Mouse (Mus musculus) lung, embryonic 14.5 days (tissue): ENCODE results near the gene Rmnd5b. TPM values are rescaled to one million over a fixed set of nuclear protein-coding genes. Genes with fewer than 3 reads are reported as not detected.
A peak's percentile ranks its signal among the peaks of the same experiment; 100 is the strongest.
"Not testable (repeated sequence)": the region's sequence is repeated elsewhere in the genome, so short reads cannot be mapped to it uniquely, and the experiment has no call there.

Experiments
- ATAC-seq: fragments of 200-750 bp; cut with Nextera tagmentation; 2 replicates; pipeline ENCODE4 v1.8.0; 2017; ENCODE audit warnings: mild to moderate bottlenecking, moderate TSS enrichment, moderate library complexity; ENCODE audit not compliant: insufficient read depth
- DNase-seq: peaks from one replicate; pipeline ENCODE4 v3.0.0-alpha.2; 2015
- H3K27ac ChIP-seq: fragments of 300-500 bp; sonication (generic); 2 replicates; pipeline ENCODE4 v1.5.1; 2014; ENCODE audit warnings: low read depth, mild to moderate bottlenecking, moderate library complexity
- H3K27me3 ChIP-seq: fragments of 300-500 bp; sonication (generic); 2 replicates; pipeline ENCODE4 v1.6.1; 2014; ENCODE audit warnings: low read length, control low read depth; ENCODE audit not compliant: insufficient read depth
- H3K36me3 ChIP-seq: fragments of 300-500 bp; sonication (generic); 2 replicates; pipeline ENCODE4 v1.6.1; 2014; ENCODE audit warnings: control low read depth; ENCODE audit not compliant: insufficient read depth
- H3K4me1 ChIP-seq: fragments of 300-500 bp; sonication (generic); 2 replicates; pipeline ENCODE4 v1.6.1; 2014; ENCODE audit warnings: antibody characterized with exemption, control low read depth; ENCODE audit not compliant: insufficient read depth
- H3K4me2 ChIP-seq: fragments of 300-500 bp; sonication (generic); 2 replicates; pipeline ENCODE4 v1.6.1; 2014; ENCODE audit warnings: mild to moderate bottlenecking
- H3K4me3 ChIP-seq: fragments of 300-500 bp; sonication (generic); 2 replicates; pipeline ENCODE4 v1.5.1; 2014; ENCODE audit warnings: low read depth, low read length
- H3K9ac ChIP-seq: fragments of 300-500 bp; sonication (generic); 2 replicates; pipeline ENCODE4 v1.6.1; 2014
- H3K9me3 ChIP-seq: fragments of 300-500 bp; sonication (generic); 2 replicates; pipeline ENCODE4 v1.6.1; 2016; ENCODE audit warnings: low read depth, low read length, control low read depth
- CTCF ChIP-seq: IDR thresholded peaks from 2 replicates; pipeline ENCODE4 v1.5.1; 2016; ENCODE audit warnings: antibody characterized with exemption, low read depth
- WGBS: fragments of 180-500 bp; shearing (Covaris S2); extraction: QIAGEN DNeasy Blood & Tissue Kit; methylation state at CpG from one replicate; pipeline ENCODE4 v1.1.7; 2014; 5-methylcytosine and 5-hydroxymethylcytosine counted together
- polyA plus RNA-seq: library from polyadenylated mRNA; unstranded; fragments of >200 nt; fragmentation: Nextera tagmentation; extraction: Ambion mirVana; gene quantifications from 2 replicates; pipeline ENCODE4 v1.2.1, GENCODE M21; 2014

Gene Rmnd5b
- polyA plus RNA-seq, 1 experiment from 2014 or later = 43.6 TPM

- WGBS = 73% methylated on average over 5 of the region's 5 CpGs
- DNase-seq (no peak), ATAC-seq (no peak)
- TF ChIP-seq CTCF = no peak
- no peak overlapping the region for H3K27ac ChIP-seq
- H3K4me2 ChIP-seq = no peak overlapping the region
- H3K4me1 ChIP-seq = peaks cover 8% of the 10 kb centered on the region; the same call in 1 of the 2 replicates
- H3K36me3 ChIP-seq = peaks cover 62% of the 10 kb centered on the region
- H3K9ac ChIP-seq = no peak overlapping the region
- H3K9me3 ChIP-seq = no peaks in the 10 kb centered on the region
- no peak overlapping the region for H3K4me3 ChIP-seq
- no peaks in the 10 kb centered on the region for H3K27me3 ChIP-seq
Observed at GRCm38 (mm10) chr11:51625187-51625820, 10.4 kb downstream of the Rmnd5b start.

GRCm38 (mm10) chr11:51622971-51623491 is 12.7 kb downstream of the Rmnd5b start:
- Histone ChIP-seq H3K9me3 (no peaks in the 10 kb centered on the region), H3K4me1 (peaks cover 8% of the 10 kb centered on the region; the same call in 1 of the 2 replicates), H3K36me3 (peaks cover 54% of the 10 kb centered on the region), H3K27ac (no peak overlapping the region), H3K9ac (no peak overlapping the region), H3K4me2 (no peak overlapping the region), H3K27me3 (no peaks in the 10 kb centered on the region), H3K4me3 (no peak overlapping the region)
- ATAC-seq (no peak), DNase-seq (no peak)
- 84% methylated on average over 7 of the region's 7 CpGs for WGBS
- no peak for TF ChIP-seq CTCF

- DNase-seq (no peak), ATAC-seq (no peak)
- Histone ChIP-seq H3K4me1 (peaks cover 8% of the 10 kb centered on the region; the same call in 1 of the 2 replicates), H3K4me2 (no peak overlapping the region), H3K27ac (no peak overlapping the region), H3K4me3 (no peak overlapping the region), H3K9ac (no peak overlapping the region), H3K36me3 (peaks cover 44% of the 10 kb centered on the region), H3K9me3 (no peaks in the 10 kb centered on the region), H3K27me3 (no peaks in the 10 kb centered on the region)
- WGBS = 92% methylated on average over 2 of the region's 2 CpGs
- TF ChIP-seq CTCF = no peak
Observed at GRCm38 (mm10) chr11:51621776-51622175, 13.9 kb downstream of the Rmnd5b start.

- ATAC-seq (no peak), DNase-seq (no peak)
- H3K9ac ChIP-seq = peak overlapping the region; percentile 76
- H3K9me3 ChIP-seq = no peaks in the 10 kb centered on the region
- peaks cover 29% of the 10 kb centered on the region for H3K36me3 ChIP-seq
- TF ChIP-seq CTCF = no peak
- H3K4me3 ChIP-seq = peak overlapping the region; percentile 85
- WGBS = 2% methylated on average over 11 of the region's 11 CpGs
- H3K4me1 ChIP-seq = peaks cover 8% of the 10 kb centered on the region; the same call in 1 of the 2 replicates
- no peaks in the 10 kb centered on the region for H3K27me3 ChIP-seq
- H3K27ac ChIP-seq = peak overlapping the region; percentile 68
- H3K4me2 ChIP-seq = peak overlapping the region; percentile 81
Observed at GRCm38 (mm10) chr11:51620084-51620483, 15.6 kb downstream of the Rmnd5b start.

- under 1% methylated on average over 51 of the region's 51 CpGs for WGBS
- H3K27me3 ChIP-seq = no peaks in the 10 kb centered on the region
- H3K36me3 ChIP-seq = peaks cover 23% of the 10 kb centered on the region
- TF ChIP-seq CTCF = no peak
- H3K9ac ChIP-seq = peak within 1 kb of the TSS; percentile 76
- peak within 1 kb of the TSS; percentile 68 for H3K27ac ChIP-seq
- peak within 1 kb of the TSS; percentile 85 for H3K4me3 ChIP-seq
- H3K9me3 ChIP-seq = no peaks in the 10 kb centered on the region
- peak; percentile 92 for ATAC-seq
- H3K4me1 ChIP-seq = peaks cover 8% of the 10 kb centered on the region; the same call in 1 of the 2 replicates
- DNase-seq = peak; percentile 99
- peak within 1 kb of the TSS; percentile 81 for H3K4me2 ChIP-seq
Observed at GRCm38 (mm10) chr11:51619409-51620060, 16.2 kb downstream of the Rmnd5b start, which contains the start of gene Nhp2. TSS of gene Nhp2 (plus strand) at chr11:51619735.

GRCm38 (mm10) chr11:51618894-51619408 is 16.7 kb downstream of the Rmnd5b start:
- ATAC-seq (peak; percentile 38), DNase-seq (no peak)
- TF ChIP-seq CTCF = no peak
- Histone ChIP-seq H3K4me3 (peak overlapping the region; percentile 85), H3K9ac (no peak overlapping the region), H3K36me3 (peaks cover 17% of the 10 kb centered on the region), H3K9me3 (no peaks in the 10 kb centered on the region), H3K4me2 (peak overlapping the region; percentile 81), H3K4me1 (peaks cover 8% of the 10 kb centered on the region; the same call in 1 of the 2 replicates), H3K27ac (no peak overlapping the region), H3K27me3 (no peaks in the 10 kb centered on the region)
- WGBS = 45% methylated on average over 8 of the region's 8 CpGs

GRCm38 (mm10) chr11:51617693-51618092 is 18.0 kb downstream of the Rmnd5b start:
- Histone ChIP-seq H3K9me3 (no peaks in the 10 kb centered on the region), H3K4me1 (peaks cover 8% of the 10 kb centered on the region; the same call in 1 of the 2 replicates), H3K4me3 (no peak overlapping the region), H3K9ac (no peak overlapping the region), H3K4me2 (no peak overlapping the region), H3K27ac (no peak overlapping the region), H3K36me3 (peaks cover 5% of the 10 kb centered on the region; the same call in 1 of the 2 replicates), H3K27me3 (no peaks in the 10 kb centered on the region)
- ATAC-seq (no peak), DNase-seq (peak; percentile 89)
- TF ChIP-seq CTCF = peak; percentile 85
- 4% methylated on average over 4 of the region's 4 CpGs for WGBS

GRCm38 (mm10) chr11:51616113-51616512 is 19.6 kb downstream of the Rmnd5b start:
- Histone ChIP-seq H3K4me3 (peak overlapping the region; percentile 29), H3K9ac (peak overlapping the region; percentile 34), H3K27ac (peak overlapping the region; percentile 89), H3K4me2 (peak overlapping the region; percentile 66)
- not testable (repeated sequence) for H3K36me3 ChIP-seq, H3K9me3 ChIP-seq, ATAC-seq, DNase-seq, H3K27me3 ChIP-seq, H3K4me1 ChIP-seq
- 84% methylated on average over 7 of the region's 7 CpGs for WGBS
